Mouse (Mus musculus): ENCODE measurements around the gene Fgf12. TPM values are rescaled to one million over a fixed set of nuclear protein-coding genes. Genes with fewer than 3 reads are reported as not detected.

Fgf12 gene
- polyA plus RNA-seq (2012; rRNA removed), result 0.73 and 1.3 TPM in 2 replicates

DNA sequence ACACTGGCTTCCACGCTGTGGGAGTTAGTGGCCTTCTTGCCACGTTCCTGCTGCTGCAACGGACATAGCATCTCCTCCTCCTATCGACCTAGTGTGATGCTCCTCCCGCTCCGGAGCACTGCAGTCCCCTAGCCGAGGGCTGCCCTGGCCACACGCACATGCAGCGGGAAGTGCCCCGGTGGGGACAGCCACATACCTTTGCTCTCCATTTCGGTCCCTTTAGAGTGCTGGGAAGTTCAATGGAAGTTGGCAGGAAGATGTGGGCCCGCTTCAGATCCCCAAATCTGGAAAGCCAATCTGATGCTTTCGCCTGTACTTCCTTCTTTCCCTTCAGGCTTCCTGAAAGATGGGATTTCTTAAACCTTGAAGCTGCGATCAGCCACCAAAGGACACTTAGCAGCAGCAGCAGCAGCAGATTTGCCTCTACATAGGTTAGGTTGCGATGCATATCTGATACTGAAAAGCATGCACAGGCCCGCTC, at the start of gene Fgf12:
Gene Fgf12, minus strand, starts transcription at position 431 of the 481 bp plus-strand sequence.

Other genes starting within 250 kb of the Fgf12 start
- 16.1 and 17.6 TPM in 2 replicates for gene Mb21d2, start 176.6 kb upstream of the Fgf12 start, polyA plus RNA-seq (2012; rRNA removed)